Mouse (Mus musculus): ENCODE measurements at regions not wholly inside any gene's neighbourhood (a gene's known extent, or its start where the extent isn't known, plus 50 kb on each side); places are given as distances from the start of the nearest gene placed in this dataset.

DNA sequence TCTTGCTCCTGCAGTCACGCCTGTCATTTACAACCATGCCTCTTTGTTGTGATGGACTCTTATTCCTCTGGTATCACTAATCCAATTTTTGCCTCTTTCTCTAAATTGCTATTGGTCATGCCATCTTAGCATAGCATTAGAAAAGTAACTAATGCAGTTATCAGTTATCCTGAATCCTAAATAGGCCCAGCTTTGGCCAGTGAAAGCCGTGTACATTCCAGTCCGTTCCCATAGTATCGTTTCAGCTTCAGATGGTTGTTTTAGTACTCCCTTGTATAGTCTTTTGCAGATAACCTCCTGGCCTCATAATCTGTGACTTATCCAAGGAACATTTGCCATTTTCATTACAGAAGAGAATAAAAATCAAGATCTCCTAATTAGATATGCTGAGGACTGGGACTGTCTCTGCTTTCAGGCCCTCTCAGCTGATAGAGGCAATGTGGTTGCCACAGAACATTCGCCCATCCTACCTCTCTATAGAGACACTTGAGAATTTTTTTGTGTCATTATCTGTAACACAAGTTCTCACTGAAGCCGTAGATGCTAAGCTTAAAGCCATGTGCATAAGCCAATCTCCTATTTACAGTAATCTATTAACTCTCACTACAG is 1318.2 kb downstream of the Defb40 start:
- Histone ChIP-seq H3K4me3 (ENCODE audit: control insufficient read depth, low read depth, low read length) (no peak overlapping the region), H3K4me1 (ENCODE audit: control insufficient read depth, insufficient read depth, low read length) (no peaks in the 10 kb centered on the region), H3K36me3 (ENCODE audit: control insufficient read depth, insufficient read depth, low read length) (no peaks in the 10 kb centered on the region), H3K27me3 (ENCODE audit: control insufficient read depth, insufficient read depth, low read length) (no peaks in the 10 kb centered on the region), H3K27ac (ENCODE audit: control insufficient read depth, insufficient read depth, low read depth, low read length) (no peak overlapping the region)
- no peak for TF ChIP-seq POLR2A (IDR thresholded peaks at IDR 0.05; ENCODE audit: control insufficient read depth, low read depth, low read length)
- TF ChIP-seq CTCF (IDR thresholded peaks at IDR 0.05; ENCODE audit: control insufficient read depth, insufficient read depth, insufficient replicate concordance, low read depth, low read length): no peak

DNA sequence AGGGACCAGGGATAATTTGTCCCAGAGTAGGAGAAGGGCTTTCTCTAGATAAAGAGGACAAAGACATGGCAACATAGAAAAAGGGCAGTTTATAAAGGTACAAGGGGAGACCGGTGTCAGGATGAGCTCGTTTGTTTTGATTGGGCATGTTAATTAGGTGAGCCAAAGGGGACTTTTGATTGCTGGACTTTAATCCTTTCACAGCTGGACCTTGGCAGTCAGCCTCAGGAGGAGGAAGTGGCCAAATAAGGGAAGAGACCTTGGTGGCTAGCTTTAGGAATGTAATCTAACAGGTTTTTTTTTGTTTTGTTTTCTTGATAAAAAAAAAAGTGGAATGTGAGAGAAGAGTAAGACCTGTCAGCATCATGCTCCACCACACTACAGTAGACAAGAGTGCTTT is 1324.3 kb downstream of the Defb40 start:
- Histone ChIP-seq H3K4me1 (ENCODE audit: control insufficient read depth, insufficient read depth, low read length) (no peaks in the 10 kb centered on the region), H3K27ac (ENCODE audit: control insufficient read depth, insufficient read depth, low read depth, low read length) (no peak overlapping the region), H3K27me3 (ENCODE audit: control insufficient read depth, insufficient read depth, low read length) (no peaks in the 10 kb centered on the region), H3K4me3 (ENCODE audit: control insufficient read depth, low read depth, low read length) (no peak overlapping the region), H3K36me3 (ENCODE audit: control insufficient read depth, insufficient read depth, low read length) (no peaks in the 10 kb centered on the region)
- TF ChIP-seq POLR2A (IDR thresholded peaks at IDR 0.05; ENCODE audit: control insufficient read depth, low read depth, low read length): no peak
- no peak for TF ChIP-seq CTCF (IDR thresholded peaks at IDR 0.05; ENCODE audit: control insufficient read depth, insufficient read depth, insufficient replicate concordance, low read depth, low read length)

DNA sequence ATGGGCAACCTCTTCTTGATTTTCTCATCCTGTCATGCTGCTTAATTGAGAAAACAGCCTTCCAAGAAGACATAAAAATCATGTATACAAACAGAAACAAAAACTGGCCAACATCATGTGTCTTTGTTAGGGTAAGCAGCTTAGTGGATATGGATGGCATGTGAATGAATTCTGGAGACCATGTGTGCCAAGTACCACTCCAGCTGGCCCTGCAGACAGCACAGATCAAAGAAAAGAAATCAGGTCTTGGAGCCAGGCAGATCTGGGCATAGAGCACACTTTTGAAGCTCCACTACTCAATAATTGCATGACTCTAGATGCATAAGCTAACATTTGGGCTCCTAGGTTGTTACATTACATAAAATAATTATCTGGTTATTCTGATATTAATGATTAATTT is 1330.5 kb downstream of the Defb40 start:
- Histone ChIP-seq H3K4me3 (ENCODE audit: control insufficient read depth, low read depth, low read length) (no peak overlapping the region), H3K36me3 (ENCODE audit: control insufficient read depth, insufficient read depth, low read length) (no peaks in the 10 kb centered on the region), H3K27ac (ENCODE audit: control insufficient read depth, insufficient read depth, low read depth, low read length) (no peak overlapping the region), H3K4me1 (ENCODE audit: control insufficient read depth, insufficient read depth, low read length) (no peaks in the 10 kb centered on the region), H3K27me3 (ENCODE audit: control insufficient read depth, insufficient read depth, low read length) (no peaks in the 10 kb centered on the region)
- TF ChIP-seq CTCF (IDR thresholded peaks at IDR 0.05; ENCODE audit: control insufficient read depth, insufficient read depth, insufficient replicate concordance, low read depth, low read length) (no peak), POLR2A (IDR thresholded peaks at IDR 0.05; ENCODE audit: control insufficient read depth, low read depth, low read length) (no peak)

DNA sequence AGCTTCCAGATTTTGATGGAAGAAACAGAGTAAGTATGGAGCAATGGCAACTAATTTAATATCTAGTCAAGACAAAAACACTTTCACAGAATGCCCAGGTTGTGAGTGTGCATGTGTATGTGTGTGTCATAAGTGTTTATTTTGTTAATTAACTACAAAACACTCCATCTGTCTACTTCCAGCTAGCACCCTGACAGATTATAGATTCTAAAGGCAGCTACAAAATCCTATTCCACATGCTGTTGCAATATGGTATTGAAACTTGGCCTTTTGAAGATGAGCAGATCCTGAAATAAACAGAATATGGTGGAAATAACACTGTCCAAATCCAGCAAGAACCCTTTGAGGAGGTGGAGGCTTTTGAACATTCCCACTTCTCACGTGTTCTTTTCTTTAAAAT is 1356.9 kb downstream of the Defb40 start:
- H3K36me3 ChIP-seq (ENCODE audit: control insufficient read depth, insufficient read depth, low read length): no peaks in the 10 kb centered on the region
- H3K27ac ChIP-seq (ENCODE audit: control insufficient read depth, insufficient read depth, low read depth, low read length): no peak overlapping the region
- no peaks in the 10 kb centered on the region for H3K27me3 ChIP-seq (ENCODE audit: control insufficient read depth, insufficient read depth, low read length)
- no peaks in the 10 kb centered on the region for H3K4me1 ChIP-seq (ENCODE audit: control insufficient read depth, insufficient read depth, low read length)
- H3K4me3 ChIP-seq (ENCODE audit: control insufficient read depth, low read depth, low read length): no peak overlapping the region
- TF ChIP-seq POLR2A (IDR thresholded peaks at IDR 0.05; ENCODE audit: control insufficient read depth, low read depth, low read length) (no peak), CTCF (IDR thresholded peaks at IDR 0.05; ENCODE audit: control insufficient read depth, insufficient read depth, insufficient replicate concordance, low read depth, low read length) (no peak)

DNA sequence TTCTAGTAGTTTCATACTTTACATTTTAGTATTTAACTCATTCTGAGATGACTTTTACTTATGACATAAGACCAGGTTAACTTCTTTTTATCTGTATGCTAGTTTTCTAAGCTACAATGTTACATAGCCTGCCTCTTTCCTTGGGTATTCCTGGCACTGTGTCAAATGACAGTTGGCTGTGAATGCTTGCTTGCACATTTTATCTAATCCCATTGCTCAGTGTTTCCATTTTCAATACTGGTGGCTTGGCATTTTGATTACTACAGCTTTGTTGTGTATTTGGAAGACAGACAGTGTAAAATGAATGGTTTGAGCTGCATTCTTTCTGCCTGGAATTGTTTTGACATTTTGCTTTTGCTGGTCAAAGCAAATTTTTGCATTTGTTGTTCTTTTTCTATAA is 1359.2 kb downstream of the Defb40 start:
- Histone ChIP-seq H3K27ac (ENCODE audit: control insufficient read depth, insufficient read depth, low read depth, low read length) (no peak overlapping the region), H3K4me3 (ENCODE audit: control insufficient read depth, low read depth, low read length) (no peak overlapping the region), H3K36me3 (ENCODE audit: control insufficient read depth, insufficient read depth, low read length) (no peaks in the 10 kb centered on the region), H3K27me3 (ENCODE audit: control insufficient read depth, insufficient read depth, low read length) (no peaks in the 10 kb centered on the region), H3K4me1 (ENCODE audit: control insufficient read depth, insufficient read depth, low read length) (no peaks in the 10 kb centered on the region)
- TF ChIP-seq POLR2A (IDR thresholded peaks at IDR 0.05; ENCODE audit: control insufficient read depth, low read depth, low read length) (no peak), CTCF (IDR thresholded peaks at IDR 0.05; ENCODE audit: control insufficient read depth, insufficient read depth, insufficient replicate concordance, low read depth, low read length) (no peak)

DNA sequence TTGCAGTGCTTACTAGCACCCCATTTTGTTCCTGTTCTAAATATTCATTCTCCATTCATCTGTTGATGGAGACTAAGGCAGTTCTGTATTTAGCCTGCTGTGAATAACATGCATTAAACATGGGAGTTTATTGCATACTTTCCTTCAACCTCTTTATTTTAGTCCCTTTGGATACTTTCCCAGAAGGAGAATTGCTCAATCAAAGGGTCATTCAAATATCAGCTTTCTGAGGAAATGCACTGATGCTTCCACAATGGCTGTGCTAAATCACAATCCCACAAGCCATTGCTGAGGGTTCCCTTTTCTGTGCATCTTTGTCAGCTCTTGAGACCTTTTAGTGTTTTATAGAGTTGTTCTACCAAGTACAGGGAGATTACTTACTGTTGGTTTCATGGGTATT is 1359.9 kb downstream of the Defb40 start:
- no peaks in the 10 kb centered on the region for H3K4me1 ChIP-seq (ENCODE audit: control insufficient read depth, insufficient read depth, low read length)
- TF ChIP-seq CTCF (IDR thresholded peaks at IDR 0.05; ENCODE audit: control insufficient read depth, insufficient read depth, insufficient replicate concordance, low read depth, low read length) (no peak), POLR2A (IDR thresholded peaks at IDR 0.05; ENCODE audit: control insufficient read depth, low read depth, low read length) (no peak)
- H3K4me3 ChIP-seq (ENCODE audit: control insufficient read depth, low read depth, low read length): no peak overlapping the region
- H3K27me3 ChIP-seq (ENCODE audit: control insufficient read depth, insufficient read depth, low read length): no peaks in the 10 kb centered on the region
- H3K36me3 ChIP-seq (ENCODE audit: control insufficient read depth, insufficient read depth, low read length): no peaks in the 10 kb centered on the region
- no peak overlapping the region for H3K27ac ChIP-seq (ENCODE audit: control insufficient read depth, insufficient read depth, low read depth, low read length)

DNA sequence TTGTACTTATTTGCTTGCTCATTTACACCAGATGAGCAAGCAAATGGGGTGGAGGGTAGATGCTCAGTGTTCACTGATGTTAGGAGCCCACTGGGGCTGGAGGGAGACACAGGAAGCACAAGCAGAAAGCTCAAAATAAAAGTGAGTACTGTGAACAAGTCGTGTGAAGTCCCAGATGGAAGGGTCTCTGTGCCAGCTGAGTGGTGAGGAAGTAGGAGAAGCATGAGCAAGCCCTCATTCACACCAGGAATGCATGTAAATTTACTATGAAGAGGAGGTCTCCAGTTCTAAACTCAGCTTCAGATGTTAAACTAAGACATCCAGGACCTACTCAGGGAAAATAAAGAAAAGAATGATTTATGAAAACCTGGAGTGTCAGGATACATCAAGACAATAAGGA is 1375.2 kb downstream of the Defb40 start:
- H3K36me3 ChIP-seq (ENCODE audit: control insufficient read depth, insufficient read depth, low read length): no peaks in the 10 kb centered on the region
- no peaks in the 10 kb centered on the region for H3K4me1 ChIP-seq (ENCODE audit: control insufficient read depth, insufficient read depth, low read length)
- no peak overlapping the region for H3K4me3 ChIP-seq (ENCODE audit: control insufficient read depth, low read depth, low read length)
- H3K27me3 ChIP-seq (ENCODE audit: control insufficient read depth, insufficient read depth, low read length): no peaks in the 10 kb centered on the region
- H3K27ac ChIP-seq (ENCODE audit: control insufficient read depth, insufficient read depth, low read depth, low read length): no peak overlapping the region
- no peak for TF ChIP-seq CTCF (IDR thresholded peaks at IDR 0.05; ENCODE audit: control insufficient read depth, insufficient read depth, insufficient replicate concordance, low read depth, low read length)
- TF ChIP-seq POLR2A (IDR thresholded peaks at IDR 0.05; ENCODE audit: control insufficient read depth, low read depth, low read length): no peak

DNA sequence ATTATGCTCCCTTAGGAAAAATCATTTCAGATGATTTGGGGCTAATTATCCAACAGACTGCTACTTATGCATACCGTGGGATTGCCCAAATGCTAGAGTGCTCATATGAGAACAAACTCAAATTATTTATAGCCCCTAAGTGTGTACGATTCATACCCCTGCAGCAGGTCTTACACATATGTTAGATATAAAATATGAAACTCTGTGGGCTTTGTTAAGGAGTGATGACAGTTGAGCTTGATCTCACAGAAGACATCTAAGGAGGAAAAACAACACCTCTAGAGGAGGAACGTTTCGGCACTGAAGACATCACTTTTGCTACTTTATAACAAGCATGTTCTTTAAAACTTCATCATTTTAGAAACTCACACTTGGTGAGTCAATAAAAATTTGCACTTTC is 1379.3 kb downstream of the Defb40 start:
- Histone ChIP-seq H3K36me3 (ENCODE audit: control insufficient read depth, insufficient read depth, low read length) (no peaks in the 10 kb centered on the region), H3K4me1 (ENCODE audit: control insufficient read depth, insufficient read depth, low read length) (no peaks in the 10 kb centered on the region), H3K4me3 (ENCODE audit: control insufficient read depth, low read depth, low read length) (no peak overlapping the region), H3K27ac (ENCODE audit: control insufficient read depth, insufficient read depth, low read depth, low read length) (no peak overlapping the region), H3K27me3 (ENCODE audit: control insufficient read depth, insufficient read depth, low read length) (no peaks in the 10 kb centered on the region)
- TF ChIP-seq POLR2A (IDR thresholded peaks at IDR 0.05; ENCODE audit: control insufficient read depth, low read depth, low read length) (no peak), CTCF (IDR thresholded peaks at IDR 0.05; ENCODE audit: control insufficient read depth, insufficient read depth, insufficient replicate concordance, low read depth, low read length) (no peak)
